ENCODE assay signal across 8 mouse cellular contexts in genomic region chr12:112587125-112588124, GRCm38 (mm10). TPM values are rescaled to one million over a fixed set of nuclear protein-coding genes. Genes with fewer than 3 reads are reported as not detected.
DNase-seq lines count a peak whose midpoint lies in the region; ATAC-seq lines count a peak whose summit lies in the region.

No protein-coding gene starts in this region.

- no peak overlapping the region for H3K9ac ChIP-seq in forebrain, embryonic 14.5 days (ENCODE audit: low read length)
- no peak overlapping the region for H3K9ac ChIP-seq in forebrain, embryonic 13.5 days
- H3K9ac ChIP-seq in embryonic facial prominence, embryonic 13.5 days, result no peak overlapping the region
- no peak overlapping the region; the same call in 1 of the 2 replicates for H3K9ac ChIP-seq in intestine, embryonic 16.5 days (ENCODE audit: low read depth, low read length)
- no peak overlapping the region for H3K9ac ChIP-seq in forebrain, embryonic 11.5 days (ENCODE audit: low read length)

- no peak for ATAC-seq in forebrain, embryonic 14.5 days
- ATAC-seq in forebrain, embryonic 13.5 days, result no peak
- ATAC-seq in embryonic facial prominence, embryonic 13.5 days (ENCODE audit: insufficient number of reproducible peaks, insufficient read depth, low FRiP score, low TSS enrichment, low read depth), result no peak
- ATAC-seq in intestine, embryonic 16.5 days, result 0 out of 2 replicates have a peak, but pooled peaks have one; percentile 2
- no peak for ATAC-seq in granulocyte monocyte progenitor cell, adult 5-6 weeks (replicated peaks; ENCODE audit: poor library complexity, severe bottlenecking)
- no peak for ATAC-seq in forebrain, embryonic 11.5 days (replicated peaks; ENCODE audit: low FRiP score)

- 84% methylated on average over 14 of the region's 14 CpGs for WGBS in forebrain, embryonic 14.5 days
- 83% methylated on average over 14 of the region's 14 CpGs for WGBS in forebrain, embryonic 13.5 days
- 79% methylated on average over 14 of the region's 14 CpGs for WGBS in embryonic facial prominence, embryonic 13.5 days
- WGBS in intestine, embryonic 16.5 days, result 61% methylated on average over 14 of the region's 14 CpGs
- 86% methylated on average over 14 of the region's 14 CpGs for WGBS in forebrain, embryonic 11.5 days

- no peaks in the 10 kb centered on the region for H3K9me3 ChIP-seq in forebrain, embryonic 14.5 days (replicated peaks; ENCODE audit: control insufficient read depth, low read length)
- H3K9me3 ChIP-seq in forebrain, embryonic 13.5 days (replicated peaks), result no peaks in the 10 kb centered on the region
- no peaks in the 10 kb centered on the region for H3K9me3 ChIP-seq in embryonic facial prominence, embryonic 13.5 days
- H3K9me3 ChIP-seq in intestine, embryonic 16.5 days (ENCODE audit: control insufficient read depth, low read length), result no peaks in the 10 kb centered on the region
- H3K9me3 ChIP-seq in forebrain, embryonic 11.5 days (ENCODE audit: control insufficient read depth, low read length), result no peaks in the 10 kb centered on the region

- peak overlapping the region; percentile 91; the same call in 1 of the 2 replicates for H3K4me2 ChIP-seq in forebrain, embryonic 14.5 days (ENCODE audit: low read length)
- no peak overlapping the region; the same call in 1 of the 2 replicates for H3K4me2 ChIP-seq in forebrain, embryonic 13.5 days
- H3K4me2 ChIP-seq in embryonic facial prominence, embryonic 13.5 days, result peak overlapping the region; percentile 84
- no peak overlapping the region for H3K4me2 ChIP-seq in intestine, embryonic 16.5 days (ENCODE audit: low read depth, low read length)
- no peak overlapping the region for H3K4me2 ChIP-seq in forebrain, embryonic 11.5 days (ENCODE audit: low read depth, low read length, severe bottlenecking)

- H3K36me3 ChIP-seq in forebrain, embryonic 14.5 days (ENCODE audit: control insufficient read depth, insufficient read depth, low read length), result no peaks in the 10 kb centered on the region
- no peaks in the 10 kb centered on the region for H3K36me3 ChIP-seq in forebrain, embryonic 13.5 days (ENCODE audit: poor library complexity, severe bottlenecking)
- H3K36me3 ChIP-seq in embryonic facial prominence, embryonic 13.5 days, result no peaks in the 10 kb centered on the region
- no peaks in the 10 kb centered on the region for H3K36me3 ChIP-seq in intestine, embryonic 16.5 days (ENCODE audit: control insufficient read depth, insufficient read depth, low read length)
- no peaks in the 10 kb centered on the region for H3K36me3 ChIP-seq in forebrain, embryonic 11.5 days (ENCODE audit: control insufficient read depth, insufficient read depth, low read length)

- peaks cover 13% of the 10 kb centered on the region; the same call in 1 of the 2 replicates for H3K4me1 ChIP-seq in forebrain, embryonic 14.5 days (ENCODE audit: control insufficient read depth, insufficient read depth, low read length)
- peaks cover 20% of the 10 kb centered on the region for H3K4me1 ChIP-seq in forebrain, embryonic 13.5 days
- peaks cover 31% of the 10 kb centered on the region for H3K4me1 ChIP-seq in embryonic facial prominence, embryonic 13.5 days
- peaks cover 41% of the 10 kb centered on the region for H3K4me1 ChIP-seq in intestine, embryonic 16.5 days (ENCODE audit: control insufficient read depth, insufficient read depth, low read length)
- peaks cover 7% of the 10 kb centered on the region; the same call in 1 of the 2 replicates for H3K4me1 ChIP-seq in forebrain, embryonic 11.5 days (replicated peaks; ENCODE audit: control insufficient read depth, insufficient read depth, low read length)

- H3K27ac ChIP-seq in forebrain, embryonic 14.5 days (ENCODE audit: low read depth, low read length), result no peak overlapping the region
- no peak overlapping the region for H3K27ac ChIP-seq in forebrain, embryonic 13.5 days
- H3K27ac ChIP-seq in embryonic facial prominence, embryonic 13.5 days, result no peak overlapping the region
- no peak overlapping the region for H3K27ac ChIP-seq in intestine, embryonic 16.5 days (ENCODE audit: low read length)
- H3K27ac ChIP-seq in forebrain, embryonic 11.5 days (ENCODE audit: low read depth, low read length), result no peak overlapping the region

- peaks cover 18% of the 10 kb centered on the region for H3K27me3 ChIP-seq in forebrain, embryonic 14.5 days (replicated peaks; ENCODE audit: control insufficient read depth, insufficient read depth, low read length)
- H3K27me3 ChIP-seq in forebrain, embryonic 13.5 days, result peaks cover 38% of the 10 kb centered on the region
- peaks cover 18% of the 10 kb centered on the region for H3K27me3 ChIP-seq in embryonic facial prominence, embryonic 13.5 days
- H3K27me3 ChIP-seq in intestine, embryonic 16.5 days (replicated peaks; ENCODE audit: control insufficient read depth, insufficient read depth, low read length), result no peaks in the 10 kb centered on the region
- peaks cover 26% of the 10 kb centered on the region for H3K27me3 ChIP-seq in forebrain, embryonic 11.5 days (ENCODE audit: control insufficient read depth, insufficient read depth, low read length)

- H3K4me3 ChIP-seq in forebrain, embryonic 14.5 days (ENCODE audit: low read depth, low read length), result no peak overlapping the region
- no peak overlapping the region for H3K4me3 ChIP-seq in forebrain, embryonic 13.5 days
- no peak overlapping the region for H3K4me3 ChIP-seq in embryonic facial prominence, embryonic 13.5 days
- no peak overlapping the region for H3K4me3 ChIP-seq in intestine, embryonic 16.5 days (ENCODE audit: low read length)
- no peak overlapping the region for H3K4me3 ChIP-seq in forebrain, embryonic 11.5 days (ENCODE audit: low read depth, low read length)

- no peak for DNase-seq in forebrain, embryonic 14.5 days (ENCODE audit: low spot score)
- peak; percentile 47 for DNase-seq in 3T3-L1 (ENCODE audit: low read depth, low spot score)
- DNase-seq in lung, postnatal 36 days, result no peak
- no peak for DNase-seq in forebrain, embryonic 11.5 days (ENCODE audit: low spot score)

RNA-seq across cellular contexts. Expression of gene Inf2, which starts 1.2 kb away (rescaled TPM):
- 2.6 and 2.9 TPM in 2 replicates for polyA plus RNA-seq in forebrain, embryonic 14.5 days (2014; fragmentation: Nextera tagmentation; extraction: Ambion mirVana)
- 2.4 and 2.6 TPM in 2 replicates for polyA plus RNA-seq in forebrain, embryonic 13.5 days (2015; fragmentation: Nextera tagmentation; extraction: Ambion mirVana)
- polyA plus RNA-seq in embryonic facial prominence, embryonic 13.5 days (2015; fragmentation: Nextera tagmentation; extraction: Ambion mirVana), result 4.8 and 7.3 TPM in 2 replicates
- polyA plus RNA-seq in intestine, embryonic 16.5 days (2015; fragmentation: Nextera tagmentation; extraction: Ambion mirVana), result 1.6 and 2.6 TPM in 2 replicates
- total RNA-seq in granulocyte monocyte progenitor cell, adult 5-6 weeks (2014; fragmentation: Nextera tagmentation), result 18.1 and 23.3 TPM in 2 replicates
- 3.6 and 7.8 TPM in 2 replicates for total RNA-seq in granulocyte monocyte progenitor cell, adult 5-6 weeks (2017)
- 1.6 and 2.4 TPM in 2 replicates for polyA plus RNA-seq in forebrain, embryonic 11.5 days (2014; fragmentation: Nextera tagmentation; extraction: Ambion mirVana)

RNA-seq across cellular contexts. Expression of gene Adssl1, which starts 32.4 kb away (rescaled TPM):
- 2.0 and 2.1 TPM in 2 replicates for polyA plus RNA-seq in forebrain, embryonic 14.5 days (2014; fragmentation: Nextera tagmentation; extraction: Ambion mirVana)
- 1.4 and 2.1 TPM in 2 replicates for polyA plus RNA-seq in forebrain, embryonic 13.5 days (2015; fragmentation: Nextera tagmentation; extraction: Ambion mirVana)
- 4.3 and 4.4 TPM in 2 replicates for polyA plus RNA-seq in embryonic facial prominence, embryonic 13.5 days (2015; fragmentation: Nextera tagmentation; extraction: Ambion mirVana)
- polyA plus RNA-seq in intestine, embryonic 16.5 days (2015; fragmentation: Nextera tagmentation; extraction: Ambion mirVana), result 2.1 and 2.7 TPM in 2 replicates
- total RNA-seq in granulocyte monocyte progenitor cell, adult 5-6 weeks (2014; fragmentation: Nextera tagmentation), result 128 and 139 TPM in 2 replicates
- 109 and 122 TPM in 2 replicates for total RNA-seq in granulocyte monocyte progenitor cell, adult 5-6 weeks (2017)
- polyA plus RNA-seq in forebrain, embryonic 11.5 days (2014; fragmentation: Nextera tagmentation; extraction: Ambion mirVana), result 1.9 and 2.1 TPM in 2 replicates

RNA-seq across cellular contexts. Expression of gene Siva1, which starts 57.1 kb away (rescaled TPM):
- 94.1 and 155 TPM in 2 replicates for polyA plus RNA-seq in forebrain, embryonic 14.5 days (2014; fragmentation: Nextera tagmentation; extraction: Ambion mirVana)
- 154 and 174 TPM in 2 replicates for polyA plus RNA-seq in forebrain, embryonic 13.5 days (2015; fragmentation: Nextera tagmentation; extraction: Ambion mirVana)
- polyA plus RNA-seq in embryonic facial prominence, embryonic 13.5 days (2015; fragmentation: Nextera tagmentation; extraction: Ambion mirVana), result 249 and 252 TPM in 2 replicates
- 168 and 186 TPM in 2 replicates for polyA plus RNA-seq in intestine, embryonic 16.5 days (2015; fragmentation: Nextera tagmentation; extraction: Ambion mirVana)
- 113 and 231 TPM in 2 replicates for total RNA-seq in granulocyte monocyte progenitor cell, adult 5-6 weeks (2014; fragmentation: Nextera tagmentation)
- total RNA-seq in granulocyte monocyte progenitor cell, adult 5-6 weeks (2017), result 339 TPM in 2 replicates
- polyA plus RNA-seq in forebrain, embryonic 11.5 days (2014; fragmentation: Nextera tagmentation; extraction: Ambion mirVana), result 227 and 257 TPM in 2 replicates

Comparison
In these comparisons a context has a peak if more than half of its experiments do, and no peak if none do; other contexts are left out.
1. H3K4me2 ChIP-seq: peak in forebrain, embryonic 14.5 days (single experiment) and embryonic facial prominence, embryonic 13.5 days (single experiment); none in forebrain, embryonic 13.5 days (single experiment), intestine, embryonic 16.5 days (single experiment) and forebrain, embryonic 11.5 days (single experiment).